Mouse (Mus musculus) large intestine, adult 2 months (tissue): ENCODE measurements around the gene Xdh. TPM values are rescaled to one million over a fixed set of nuclear protein-coding genes. Genes with fewer than 3 reads are reported as not detected.
A peak's percentile ranks its signal among the peaks of the same experiment; 100 is the strongest.

Experiments used
- DNase-seq: peaks from one replicate; pipeline ENCODE4 v3.0.0-alpha.2; 2012; ENCODE audit warnings: low read depth, low spot score
- WGBS: fragments of 180-500 bp; shearing (Covaris S2); methylation state at CpG from one replicate; pipeline ENCODE4 v1.1.7; 2018; 5-methylcytosine and 5-hydroxymethylcytosine counted together
- polyA plus RNA-seq: library from polyadenylated mRNA; depleted of rRNA; stranded (reverse); fragments of >200 nt; gene quantifications from 2 replicates; pipeline ENCODE4 v1.2.3, GENCODE M21; 2012; rRNA removed

The Xdh gene
- polyA plus RNA-seq, result 126 and 243 TPM in 2 replicates

DNA sequence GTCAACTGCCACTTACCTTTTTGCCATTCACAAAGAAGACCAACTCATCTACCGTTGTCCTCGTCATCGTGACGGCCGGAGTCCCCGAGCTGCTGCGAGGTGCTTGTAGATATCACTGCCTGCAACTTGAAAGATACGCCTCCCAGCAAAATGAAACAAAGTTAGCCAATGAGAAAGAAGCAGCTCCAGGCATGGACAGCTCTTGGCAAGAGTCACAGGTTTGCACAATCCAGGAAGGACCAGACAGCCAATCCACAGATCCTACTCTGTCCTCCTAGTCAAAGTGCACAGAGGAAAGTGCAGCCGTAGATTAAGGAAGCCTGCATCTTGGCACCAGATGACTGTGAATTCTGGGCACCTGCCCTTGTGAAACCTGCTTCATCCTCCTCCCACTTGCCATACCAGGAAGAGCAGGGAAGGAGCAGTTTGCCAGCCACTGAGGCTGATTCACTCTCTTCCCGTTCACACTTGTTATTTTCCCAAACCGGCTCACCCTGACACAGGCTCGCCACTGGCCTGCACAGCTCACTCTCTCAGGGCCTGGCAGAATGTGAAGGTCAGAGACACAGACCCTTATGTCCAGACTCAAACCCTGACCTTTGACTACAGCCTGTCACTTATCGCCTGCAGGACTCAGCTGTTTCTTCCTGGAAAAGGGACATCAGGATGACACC, at the start of gene Xdh:
Gene Xdh (minus strand): TSS at position 135 of the 674 bp plus-strand sequence.
- DNase-seq, result peak; percentile 94
- WGBS, result 5% methylated on average over 13 of the region's 13 CpGs

DNA sequence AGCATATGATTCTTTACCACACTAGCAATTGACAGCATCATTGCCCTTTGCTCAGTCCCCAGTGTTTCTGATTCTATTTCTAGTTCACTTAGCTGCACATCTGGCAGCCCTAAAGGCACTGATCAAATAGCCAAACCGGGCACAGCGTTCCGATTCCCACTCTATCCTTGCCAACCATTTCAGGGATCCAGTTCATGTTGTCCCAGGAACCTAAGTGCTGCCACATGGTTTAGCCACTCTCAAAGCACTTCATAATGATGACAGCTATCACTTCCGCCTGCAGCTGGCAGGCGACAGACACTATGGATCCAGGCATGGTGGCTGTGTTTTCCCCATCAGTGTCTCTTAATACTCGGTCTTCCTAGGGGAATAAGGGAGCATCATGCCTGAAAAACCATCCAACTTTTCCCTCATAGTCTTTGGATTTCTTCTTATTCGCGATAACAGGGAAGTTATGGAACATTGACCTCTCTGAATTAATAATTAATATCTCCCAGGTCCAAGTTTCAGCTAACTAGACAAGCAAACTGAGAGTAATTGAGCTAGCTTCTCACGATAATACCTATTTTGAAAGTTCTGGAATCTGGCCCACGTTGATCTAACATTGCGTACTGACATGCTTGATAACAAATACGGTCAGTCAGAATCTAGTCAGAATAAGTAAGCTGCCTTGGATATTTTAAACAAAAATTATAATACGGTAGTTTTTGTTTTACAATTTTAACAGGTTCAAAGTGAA, 46.1 kb upstream of the Xdh start:
- WGBS, result 87% methylated on average over 13 of the region's 13 CpGs
- no peak for DNase-seq

DNA sequence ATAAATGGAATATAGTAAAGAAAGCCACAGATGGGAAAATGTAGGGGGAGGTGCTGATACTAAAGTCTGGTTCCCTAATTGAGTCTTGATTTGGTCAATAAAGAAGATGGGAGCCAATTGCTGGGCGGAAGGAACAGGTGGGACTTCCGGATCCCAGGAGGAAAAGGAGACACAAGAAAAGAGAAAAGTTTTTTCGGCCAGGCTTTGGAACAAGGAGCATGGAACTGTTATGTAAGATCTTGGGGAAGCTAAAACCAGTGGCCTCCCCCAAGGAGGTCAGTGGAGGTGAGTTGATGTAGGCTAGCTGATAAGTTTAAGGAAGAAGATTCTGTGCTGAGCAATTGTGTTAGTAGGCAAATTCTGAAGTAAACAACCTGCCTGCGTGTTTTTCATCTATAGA, 41.3 kb upstream of the Xdh start:
- 79% methylated on average over 4 of the region's 4 CpGs for WGBS
- no peak for DNase-seq

DNA sequence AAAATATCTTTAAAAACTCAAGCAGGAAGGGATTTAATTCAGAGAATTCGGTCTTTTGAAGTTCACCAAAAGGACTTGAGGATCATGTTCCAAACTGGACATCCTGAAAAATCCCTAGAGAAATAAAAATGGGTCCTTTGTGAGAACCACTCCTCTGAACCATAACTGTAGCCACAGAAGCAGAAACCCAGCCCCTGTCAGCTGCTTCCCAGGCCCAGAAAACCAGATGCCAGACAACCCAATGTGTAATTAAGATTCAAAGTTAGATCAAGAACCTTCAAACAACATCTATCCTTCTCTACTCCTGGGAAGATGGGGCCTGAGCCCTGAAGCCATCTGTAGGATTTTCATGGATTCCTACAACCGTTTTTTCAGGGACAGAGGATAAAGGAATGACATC, 36.6 kb upstream of the Xdh start:
- WGBS, result 79% methylated on average over 2 of the region's 2 CpGs
- no peak for DNase-seq

DNA sequence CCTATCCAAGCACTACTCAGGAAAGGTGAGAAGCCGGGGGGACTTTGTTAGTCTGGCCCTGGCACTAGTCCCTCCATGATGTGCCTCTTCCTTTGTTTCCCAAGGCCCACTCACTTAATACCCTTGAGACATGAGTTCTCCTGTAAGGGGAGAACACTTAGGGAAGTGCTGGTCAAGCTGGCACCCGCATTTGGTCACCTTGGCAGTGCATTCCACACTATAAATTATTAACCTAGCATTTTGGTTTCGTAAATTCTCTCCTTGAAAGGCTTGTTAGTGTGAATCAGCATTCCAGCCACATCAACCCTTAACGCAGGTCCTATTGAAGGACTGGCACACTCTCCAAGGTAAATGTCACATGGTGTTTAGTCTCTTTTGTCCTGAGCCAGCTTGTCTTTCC, 35.9 kb upstream of the Xdh start:
- no peak for DNase-seq
- WGBS, result 50% methylated on average over 4 of the region's 4 CpGs

DNA sequence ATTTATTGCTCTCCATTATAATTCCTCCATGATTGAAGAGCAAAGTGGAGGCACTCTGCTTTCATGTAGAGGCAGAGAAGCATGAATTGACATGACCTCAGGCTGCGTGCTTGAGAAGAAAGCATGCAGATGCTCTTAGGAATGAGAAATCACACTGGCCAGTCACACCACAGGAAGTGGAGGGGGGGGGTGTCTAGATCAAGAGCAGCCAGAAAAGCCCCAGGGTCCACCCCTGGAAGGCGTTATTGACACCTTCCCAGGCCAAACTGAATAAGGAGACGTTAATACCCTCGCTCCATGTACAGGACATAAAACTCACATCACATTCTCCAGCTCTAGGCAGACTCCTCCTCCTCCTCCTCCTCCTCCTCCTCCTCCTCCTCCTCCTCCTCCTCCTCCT, 34.5 kb upstream of the Xdh start:
- no peak for DNase-seq
- WGBS, result 27% methylated on average over 4 of the region's 4 CpGs

DNA sequence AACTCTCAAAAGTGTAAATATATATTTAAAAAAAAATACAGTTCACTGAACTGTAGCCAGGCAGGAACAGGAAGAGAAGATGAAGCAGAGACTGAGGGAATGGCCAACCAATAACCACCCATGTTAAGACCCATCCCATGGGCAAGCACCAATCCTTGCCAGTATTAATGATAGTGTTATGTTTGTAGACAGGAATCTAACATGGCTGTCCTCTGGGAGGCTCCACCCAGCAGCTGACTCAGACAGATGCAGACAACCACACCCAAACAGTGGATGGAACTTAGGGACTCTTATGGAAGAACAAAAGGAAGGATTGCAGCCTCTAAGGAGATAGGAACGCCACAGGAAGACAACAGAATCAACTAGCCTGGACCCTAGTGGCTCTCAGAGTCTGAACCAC, 32.9 kb upstream of the Xdh start:
- DNase-seq, result no peak
- 77% methylated on average over 1 of the region's 1 CpGs for WGBS

DNA sequence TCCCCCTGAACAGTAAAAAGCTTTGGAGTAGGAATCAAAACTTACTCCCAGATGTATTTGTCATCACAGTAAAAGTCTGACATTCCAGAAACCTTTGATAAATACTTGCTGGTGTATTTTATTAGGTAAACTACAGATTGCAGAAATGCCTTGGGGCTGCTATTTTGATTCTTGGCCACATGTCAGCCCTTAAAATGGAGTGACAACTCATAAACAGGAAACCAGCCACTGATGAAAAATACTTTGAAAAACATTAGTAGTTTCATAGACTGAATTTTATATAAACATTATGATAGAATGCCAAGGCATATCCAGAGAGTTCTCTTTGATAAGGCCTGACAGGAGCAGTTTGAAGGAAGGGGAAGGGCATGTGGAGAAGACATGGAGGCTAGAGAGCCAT, 26.1 kb upstream of the Xdh start:
- no peak for DNase-seq

DNA sequence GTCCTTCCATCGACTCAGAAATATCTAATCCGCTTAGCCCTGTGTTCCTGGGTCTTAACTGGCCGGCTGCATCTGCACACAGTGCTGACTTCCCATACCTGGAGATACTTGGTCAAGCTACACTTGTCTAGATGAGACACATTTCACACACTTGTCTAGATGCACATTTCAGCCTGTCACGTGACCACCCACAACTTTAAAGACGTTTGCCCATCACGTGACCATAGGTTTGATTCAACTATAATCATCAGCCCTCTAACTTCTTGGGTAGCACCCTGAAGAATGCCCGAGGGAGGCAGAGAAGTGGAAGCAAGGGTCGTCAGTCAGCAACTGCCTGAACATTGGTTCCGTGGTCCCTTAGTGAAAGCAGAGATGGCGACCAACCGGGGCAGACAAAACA, 22.7 kb upstream of the Xdh start:
- 88% methylated on average over 11 of the region's 11 CpGs for WGBS
- DNase-seq, result no peak

DNA sequence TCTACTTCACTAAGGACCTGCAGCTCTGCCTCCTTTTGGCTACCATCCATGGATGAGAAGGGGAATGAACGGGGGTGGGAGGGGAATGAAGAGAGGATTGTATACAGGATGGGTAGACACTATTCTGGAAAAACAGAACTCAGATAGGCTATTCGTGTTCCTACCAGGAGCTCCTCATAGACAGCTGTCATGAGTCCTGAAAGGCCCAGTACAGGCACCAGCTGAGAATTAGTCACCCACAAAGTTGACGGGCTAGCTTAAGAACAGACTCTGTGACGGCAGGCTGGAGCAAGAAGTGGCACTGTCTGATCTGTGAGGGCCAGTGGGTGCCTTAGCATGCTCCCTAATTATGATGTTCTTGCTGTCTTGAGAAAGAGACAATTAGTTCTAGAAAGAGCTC, 21.3 kb upstream of the Xdh start:
- 65% methylated on average over 4 of the region's 4 CpGs for WGBS

DNA sequence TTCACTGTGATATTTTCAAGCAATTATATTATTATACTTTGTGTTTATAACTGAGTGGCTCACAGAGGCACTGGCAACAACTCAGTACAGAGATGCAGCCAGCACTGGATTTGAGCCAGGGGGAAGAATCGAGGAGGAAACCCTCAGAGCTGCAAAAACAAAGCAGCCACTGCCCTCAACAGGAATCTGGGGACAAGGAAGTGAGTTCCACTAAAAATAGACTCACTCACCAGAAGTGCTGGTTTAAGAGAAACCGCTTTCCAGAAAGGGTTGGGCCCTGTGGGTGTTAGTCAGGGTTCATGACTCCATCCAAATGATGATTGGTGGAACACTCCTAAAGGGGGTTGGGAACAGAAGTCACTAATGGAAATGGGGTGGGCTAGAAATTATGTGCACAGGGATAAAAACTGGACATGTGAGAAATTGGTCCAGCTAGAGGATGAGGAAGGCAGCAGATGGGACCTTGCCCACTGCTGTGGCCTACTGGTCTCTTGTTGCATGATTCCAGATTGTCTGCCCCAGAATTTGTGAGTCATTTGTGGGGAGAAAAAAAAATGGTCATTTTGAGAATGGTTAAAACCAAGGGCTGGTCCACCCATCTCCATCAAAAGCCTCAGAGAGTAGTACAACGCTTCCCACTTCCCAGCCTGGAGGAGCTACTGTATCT, 20.5 kb upstream of the Xdh start:
- no peak for DNase-seq

More for the DNA sequence above, 21.3 kb upstream of the Xdh start:
- no peak for DNase-seq

DNA sequence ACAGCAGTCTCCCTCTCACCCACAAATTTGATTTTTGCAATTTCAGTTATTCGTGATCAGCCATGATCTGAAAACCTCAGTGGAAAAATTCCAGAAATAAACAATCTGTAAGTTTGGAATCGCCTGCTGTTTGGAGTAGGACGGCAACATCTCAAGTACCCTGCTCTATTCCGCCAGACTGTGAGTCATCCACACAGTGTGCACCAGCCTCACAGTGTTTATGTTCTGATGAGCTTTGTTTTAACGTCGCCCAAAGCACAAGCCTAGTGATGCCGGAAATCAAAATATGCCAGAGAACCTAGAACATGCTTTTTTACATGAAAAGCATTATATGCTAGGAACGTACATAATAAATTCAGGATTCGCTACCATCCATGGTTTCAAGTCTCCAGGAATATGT, 14.9 kb upstream of the Xdh start:
- WGBS, result 71% methylated on average over 9 of the region's 9 CpGs
- DNase-seq, result no peak

More for the DNA sequence above, 20.5 kb upstream of the Xdh start:
- WGBS, result 27% methylated on average over 3 of the region's 3 CpGs

DNA sequence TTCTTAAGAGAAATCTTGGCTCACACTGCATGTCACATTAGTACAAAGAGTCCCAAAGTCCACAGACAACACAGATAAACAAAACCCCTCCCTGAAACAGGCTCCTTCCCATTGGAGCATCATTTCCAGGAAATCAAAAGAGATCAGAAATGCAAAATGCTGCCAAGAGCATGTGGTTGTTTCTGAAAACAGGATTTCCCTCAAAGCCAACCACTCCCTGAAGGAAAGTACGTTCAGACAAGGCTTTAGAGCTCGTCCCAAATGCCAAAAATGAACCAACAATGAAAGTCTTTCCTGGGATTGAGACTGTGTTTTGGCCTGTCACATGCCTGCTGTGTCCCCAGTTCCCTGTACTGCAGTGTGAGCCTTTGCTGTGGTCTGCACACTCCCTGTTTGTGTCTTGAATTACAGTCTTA, 12.6 kb upstream of the Xdh start:
- DNase-seq, result no peak

DNA sequence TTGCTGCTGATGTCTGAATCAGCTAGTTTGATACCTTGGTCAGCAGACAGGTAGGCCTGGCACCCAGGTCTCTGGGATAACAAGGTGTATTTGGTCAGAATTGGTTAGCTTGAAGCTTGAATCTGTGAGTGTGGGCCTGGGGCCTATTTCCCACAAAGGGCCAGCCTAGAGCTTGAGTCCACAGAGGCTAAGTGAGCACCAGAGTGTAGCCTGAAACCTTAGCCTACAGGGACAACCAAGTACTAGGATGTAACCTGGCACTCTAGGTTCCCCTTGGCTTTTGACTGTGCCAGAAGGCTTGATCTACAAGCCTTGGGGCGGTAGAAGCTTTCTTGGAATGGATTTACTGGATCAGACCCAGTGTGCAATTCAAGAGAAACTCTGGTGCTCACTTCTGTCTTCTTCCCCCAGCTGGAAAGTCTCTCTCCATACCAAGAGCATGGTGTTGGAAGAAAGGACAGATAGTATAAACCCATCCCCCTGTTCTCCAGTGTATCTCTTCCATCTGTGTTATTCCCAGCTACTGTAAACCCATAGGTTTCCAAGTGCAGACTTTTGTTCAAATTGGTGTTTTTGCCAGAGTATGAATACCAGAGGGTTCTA, 11.9 kb upstream of the Xdh start:
- WGBS, result 61% methylated on average over 1 of the region's 1 CpGs
- no peak for DNase-seq

More for the DNA sequence above, 12.6 kb upstream of the Xdh start:
- WGBS, result 13% methylated on average over 2 of the region's 2 CpGs

DNA sequence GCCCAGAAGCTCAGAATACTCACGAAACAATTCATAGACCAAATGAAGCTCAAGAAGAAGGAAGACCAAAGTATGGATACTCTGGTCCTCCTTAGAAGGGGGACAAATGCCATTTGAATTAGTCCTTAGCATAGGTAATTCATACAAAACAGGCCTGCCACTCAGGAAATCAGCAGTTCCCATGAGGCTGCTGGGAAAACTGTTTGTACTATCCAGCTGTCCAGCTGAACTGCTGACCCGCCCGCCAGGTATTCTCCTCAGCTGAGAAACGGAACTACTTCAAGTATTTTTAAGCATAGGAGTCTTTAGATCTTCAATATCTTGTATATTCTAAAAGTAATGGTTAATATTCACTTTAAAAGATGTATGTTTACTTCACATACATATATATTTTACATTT, 10.7 kb upstream of the Xdh start:
- WGBS, result 81% methylated on average over 4 of the region's 4 CpGs
- DNase-seq, result no peak

DNA sequence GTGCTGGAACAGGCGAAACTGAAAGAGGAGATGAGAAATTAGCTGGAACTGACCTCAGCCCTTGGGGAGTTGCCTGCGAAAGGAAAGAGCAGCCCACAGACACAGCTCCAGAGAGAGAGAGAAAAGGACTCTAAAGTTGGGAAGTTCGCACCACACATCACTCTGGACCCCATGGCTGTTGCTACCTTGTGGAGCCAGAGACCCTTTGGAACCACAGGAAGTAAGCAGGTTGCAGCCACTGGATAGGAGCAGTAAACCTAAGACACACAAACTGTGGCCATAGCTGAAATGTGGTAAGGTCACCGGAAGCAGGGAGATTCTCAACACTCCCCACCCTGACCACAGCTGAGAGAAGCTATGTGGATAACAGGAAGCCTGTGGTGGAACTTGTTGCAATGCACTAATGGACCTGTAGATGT, 2.1 kb upstream of the Xdh start:
- no peak for DNase-seq
- WGBS, result 77% methylated on average over 4 of the region's 4 CpGs

DNA sequence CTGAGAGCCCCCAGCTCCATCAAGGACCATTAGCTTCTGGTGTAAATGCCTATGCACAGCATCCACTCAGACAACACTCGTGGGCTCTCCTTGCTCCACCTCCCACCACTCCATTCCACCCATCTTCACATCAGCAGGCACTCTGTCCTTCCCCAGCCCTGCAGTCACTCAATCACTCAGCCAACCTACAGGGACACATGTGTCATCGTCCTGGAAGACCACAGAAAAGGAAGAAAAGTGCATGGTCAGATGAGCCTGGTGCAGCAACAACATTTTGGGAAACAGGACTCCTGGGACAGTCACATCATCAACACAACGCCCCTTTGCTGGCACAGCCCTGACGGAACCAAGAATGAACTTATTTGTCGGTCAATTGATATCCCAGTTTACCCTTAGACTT, 974 bp upstream of the Xdh start:
- DNase-seq, result no peak
- WGBS, result 85% methylated on average over 5 of the region's 5 CpGs

DNA sequence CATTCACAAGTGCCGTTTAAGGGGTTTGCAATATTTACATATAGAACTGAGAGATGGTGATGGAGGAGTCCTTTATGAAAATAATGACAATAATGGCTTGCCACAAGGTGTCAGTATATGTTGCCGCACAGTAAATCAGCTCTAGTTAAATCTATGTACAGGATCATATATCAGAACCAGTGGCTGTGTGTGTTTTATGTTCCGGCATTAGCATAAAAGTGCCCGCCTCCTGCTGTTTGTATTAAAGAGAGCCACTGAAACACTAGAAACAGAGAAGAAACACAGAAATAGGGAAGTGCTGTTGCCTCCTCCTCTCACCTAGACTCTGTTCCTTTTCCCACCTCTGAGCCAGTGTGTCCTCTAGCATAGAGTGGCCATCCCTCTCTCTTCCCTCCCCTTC, 498 bp downstream of the Xdh start:
- DNase-seq, result no peak
- WGBS, result 22% methylated on average over 4 of the region's 4 CpGs

DNA sequence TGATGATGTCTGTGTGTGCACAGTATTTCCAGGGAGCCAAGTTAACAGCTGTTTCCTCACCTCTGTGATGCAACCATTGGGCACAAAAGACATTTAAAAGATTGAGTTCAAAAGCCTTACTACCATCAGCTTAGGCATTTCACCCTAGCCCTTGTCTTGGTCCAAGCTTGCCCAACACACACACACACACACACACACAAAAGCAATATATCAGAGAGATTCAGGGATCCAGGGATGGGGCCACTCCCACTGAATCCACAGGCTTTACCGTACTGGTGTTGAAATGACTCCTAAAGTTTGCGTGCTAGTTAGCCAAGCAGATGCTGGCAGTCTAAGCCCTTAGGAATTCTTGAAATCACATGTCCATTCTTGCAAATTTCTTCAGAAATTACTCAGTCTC, 1.2 kb downstream of the Xdh start:
- 50% methylated on average over 2 of the region's 2 CpGs for WGBS
- DNase-seq, result no peak

DNA sequence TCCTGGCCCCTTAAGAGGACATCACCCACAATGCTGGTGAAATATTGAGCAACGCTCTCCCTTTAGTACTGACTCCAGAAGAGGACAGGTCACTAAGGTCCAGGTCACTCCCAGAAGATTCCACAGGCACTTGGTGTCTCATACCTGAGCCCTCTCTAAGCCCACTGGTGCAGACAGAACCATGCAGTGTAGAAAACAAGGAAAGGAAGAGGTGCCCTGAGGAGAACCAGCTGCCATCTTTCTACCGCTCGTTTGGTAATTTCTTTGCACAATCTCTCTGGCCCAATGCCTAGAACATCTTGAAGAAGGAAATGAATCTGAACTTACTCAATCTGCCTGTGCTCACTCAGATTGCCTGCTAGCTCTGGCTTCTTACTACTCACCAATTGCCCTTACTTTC, 2.0 kb downstream of the Xdh start:
- DNase-seq, result no peak
- 36% methylated on average over 3 of the region's 3 CpGs for WGBS

DNA sequence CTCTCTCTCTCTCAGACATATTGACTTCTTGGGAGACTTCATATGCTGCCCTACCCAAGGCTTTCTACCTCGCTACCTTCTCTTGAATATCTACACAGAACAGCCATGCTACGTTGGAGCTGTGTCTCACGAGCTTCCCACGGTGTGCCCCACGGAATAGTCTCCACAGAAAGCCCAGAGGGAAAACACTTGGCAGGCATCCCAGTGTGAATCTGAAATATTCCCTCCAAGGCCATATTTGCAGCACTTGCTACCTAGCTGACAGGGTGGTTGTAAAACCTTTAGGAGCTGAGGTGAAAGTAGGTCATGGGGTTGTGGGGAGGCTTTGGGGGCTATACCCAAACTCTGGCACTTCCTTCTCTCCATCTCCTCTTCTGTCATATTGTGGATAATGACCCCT, 3.1 kb downstream of the Xdh start:
- WGBS, result 54% methylated on average over 5 of the region's 5 CpGs
- no peak for DNase-seq
